Mouse (Mus musculus) kidney, adult 2 months (tissue): ENCODE results near the gene Sgsm2.
A peak's percentile ranks its signal among the peaks of the same experiment; 100 is the strongest.

Source experiments
- CTCF ChIP-seq: fragments of 200-500 bp; conservative IDR thresholded peaks from 2 replicates; pipeline ENCODE4 v1.5.1; 2011; ENCODE audit warnings: low read depth, mild to moderate bottlenecking, control low read depth, low read length, moderate library complexity, mixed read lengths; ENCODE audit not compliant: insufficient read depth, insufficient read length
- POLR2A ChIP-seq: fragments of 200-500 bp; IDR thresholded peaks from one replicate; pipeline ENCODE4 v1.6.1; 2011; ENCODE audit warnings: low read depth, low read length, control low read depth

- TF ChIP-seq POLR2A (no peak), CTCF (peak; percentile 47)
Measured at GRCm38 (mm10) chr11:74863471-74863870, 33.4 kb downstream of the Sgsm2 start.
